Mouse (Mus musculus): ENCODE measurements around the gene Traf3ip1. TPM values are rescaled to one million over a fixed set of nuclear protein-coding genes. Genes with fewer than 3 reads are reported as not detected.

Gene Traf3ip1
- polyA plus RNA-seq, 1 experiment from 2014 or later: 11.5 TPM

- Histone ChIP-seq H3K27ac (no peak overlapping the region), H3K4me3 (no peak overlapping the region), H3K9ac (no peak overlapping the region), H3K9me3 (no peaks in the 10 kb centered on the region), H3K4me1 (peaks cover 16% of the 10 kb centered on the region), H3K36me3 (peaks cover 20% of the 10 kb centered on the region), H3K4me2 (no peak overlapping the region), H3K27me3 (no peaks in the 10 kb centered on the region)
- no peak for ATAC-seq (ENCODE audit: borderline replicate concordance, extremely low read depth, low FRiP score, low TSS enrichment)
- 94% methylated on average over 6 of the region's 6 CpGs for WGBS
Observed at GRCm38 (mm10) chr1:91498579-91498978, 4.1 kb downstream of the Traf3ip1 start.

GRCm38 (mm10) chr1:91504615-91505014, 10.2 kb downstream of the Traf3ip1 start:
- Histone ChIP-seq H3K36me3 (peaks cover 18% of the 10 kb centered on the region), H3K9ac (no peak overlapping the region), H3K9me3 (no peaks in the 10 kb centered on the region), H3K4me3 (no peak overlapping the region), H3K27me3 (no peaks in the 10 kb centered on the region), H3K4me1 (no peaks in the 10 kb centered on the region), H3K4me2 (no peak overlapping the region), H3K27ac (no peak overlapping the region)
- no peak for ATAC-seq (ENCODE audit: borderline replicate concordance, extremely low read depth, low FRiP score, low TSS enrichment)
- WGBS: 55% methylated on average over 3 of the region's 3 CpGs

- H3K27ac ChIP-seq: no peak overlapping the region
- H3K9me3 ChIP-seq: no peaks in the 10 kb centered on the region
- 0 out of 2 replicates have a peak, but pooled peaks cover 4% of the 10 kb centered on the region for H3K36me3 ChIP-seq
- ATAC-seq (ENCODE audit: borderline replicate concordance, extremely low read depth, low FRiP score, low TSS enrichment): no peak
- no peak overlapping the region for H3K9ac ChIP-seq
- no peak overlapping the region for H3K4me3 ChIP-seq
- H3K4me1 ChIP-seq: no peaks in the 10 kb centered on the region
- WGBS: 72% methylated on average over 11 of the region's 11 CpGs
- H3K4me2 ChIP-seq: no peak overlapping the region
- H3K27me3 ChIP-seq: no peaks in the 10 kb centered on the region
Observed at GRCm38 (mm10) chr1:91514916-91515315, 20.5 kb downstream of the Traf3ip1 start.

- no peak for ATAC-seq (ENCODE audit: borderline replicate concordance, extremely low read depth, low FRiP score, low TSS enrichment)
- Histone ChIP-seq H3K9me3 (no peaks in the 10 kb centered on the region), H3K4me1 (no peaks in the 10 kb centered on the region), H3K27me3 (no peaks in the 10 kb centered on the region), H3K4me2 (no peak overlapping the region), H3K9ac (no peak overlapping the region), H3K4me3 (no peak overlapping the region), H3K36me3 (0 out of 2 replicates have a peak, but pooled peaks cover 6% of the 10 kb centered on the region), H3K27ac (0 out of 2 replicates have a peak overlapping the region, but pooled peaks have one; percentile 0)
- WGBS: 74% methylated on average over 6 of the region's 6 CpGs
Observed at GRCm38 (mm10) chr1:91515642-91516041, 21.2 kb downstream of the Traf3ip1 start.

GRCm38 (mm10) chr1:91523759-91524158, 29.3 kb downstream of the Traf3ip1 start:
- H3K9ac ChIP-seq: no peak overlapping the region
- WGBS: 15% methylated on average over 10 of the region's 10 CpGs
- H3K9me3 ChIP-seq: no peaks in the 10 kb centered on the region
- ATAC-seq (ENCODE audit: borderline replicate concordance, extremely low read depth, low FRiP score, low TSS enrichment): no peak
- peaks cover 21% of the 10 kb centered on the region for H3K36me3 ChIP-seq
- no peaks in the 10 kb centered on the region for H3K27me3 ChIP-seq
- H3K4me1 ChIP-seq: no peaks in the 10 kb centered on the region
- H3K4me2 ChIP-seq: no peak overlapping the region
- no peak overlapping the region for H3K27ac ChIP-seq
- H3K4me3 ChIP-seq: no peak overlapping the region

DNA sequence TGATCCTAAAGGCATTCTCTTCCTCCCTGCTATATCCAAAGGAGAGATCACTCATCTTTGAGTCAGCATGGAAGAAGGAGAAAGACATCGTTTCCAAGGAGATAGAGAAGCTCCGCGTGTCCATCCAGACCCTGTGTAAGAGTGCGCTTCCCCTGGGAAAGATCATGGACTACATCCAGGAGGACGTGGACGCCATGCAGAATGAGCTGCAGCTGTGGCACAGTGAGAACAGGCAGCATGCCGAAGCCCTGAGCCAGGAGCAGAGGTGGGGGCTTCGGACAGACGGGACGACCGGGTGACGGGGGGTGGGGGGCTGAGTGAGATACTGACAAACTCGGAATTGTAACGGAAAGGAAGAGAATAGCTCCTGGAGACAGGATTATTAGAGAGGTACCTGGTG, 31.4 kb downstream of the Traf3ip1 start:
- Histone ChIP-seq H3K36me3 (peaks cover 19% of the 10 kb centered on the region), H3K4me2 (no peak overlapping the region), H3K9me3 (no peaks in the 10 kb centered on the region), H3K27ac (no peak overlapping the region), H3K4me1 (no peaks in the 10 kb centered on the region), H3K4me3 (no peak overlapping the region), H3K27me3 (no peaks in the 10 kb centered on the region), H3K9ac (no peak overlapping the region)
- 85% methylated on average over 14 of the region's 14 CpGs for WGBS
- ATAC-seq (ENCODE audit: borderline replicate concordance, extremely low read depth, low FRiP score, low TSS enrichment): no peak

- Histone ChIP-seq H3K4me1 (no peaks in the 10 kb centered on the region), H3K4me3 (no peak overlapping the region), H3K36me3 (peaks cover 19% of the 10 kb centered on the region), H3K9me3 (no peaks in the 10 kb centered on the region), H3K4me2 (no peak overlapping the region), H3K9ac (no peak overlapping the region), H3K27me3 (no peaks in the 10 kb centered on the region), H3K27ac (no peak overlapping the region)
- no peak for ATAC-seq (ENCODE audit: borderline replicate concordance, extremely low read depth, low FRiP score, low TSS enrichment)
- WGBS: 79% methylated on average over 9 of the region's 9 CpGs
Observed at GRCm38 (mm10) chr1:91530166-91530565, 35.7 kb downstream of the Traf3ip1 start.

- no peak overlapping the region for H3K4me2 ChIP-seq
- H3K4me3 ChIP-seq: no peak overlapping the region
- H3K36me3 ChIP-seq: peaks cover 8% of the 10 kb centered on the region; the same call in 1 of the 2 replicates
- H3K9ac ChIP-seq: no peak overlapping the region
- no peaks in the 10 kb centered on the region for H3K9me3 ChIP-seq
- no peak overlapping the region for H3K27ac ChIP-seq
- no peaks in the 10 kb centered on the region for H3K4me1 ChIP-seq
- H3K27me3 ChIP-seq: no peaks in the 10 kb centered on the region
- no peak for ATAC-seq (ENCODE audit: borderline replicate concordance, extremely low read depth, low FRiP score, low TSS enrichment)
- WGBS: 82% methylated on average over 4 of the region's 4 CpGs
Observed at GRCm38 (mm10) chr1:91532243-91532642, 37.8 kb downstream of the Traf3ip1 start.

- H3K27ac ChIP-seq: no peak overlapping the region
- no peak overlapping the region for H3K4me3 ChIP-seq
- H3K9me3 ChIP-seq: no peaks in the 10 kb centered on the region
- H3K27me3 ChIP-seq: peaks cover 3% of the 10 kb centered on the region; the same call in 1 of the 2 replicates
- WGBS: 81% methylated on average over 5 of the region's 5 CpGs
- H3K4me1 ChIP-seq: 0 out of 2 replicates have a peak, but pooled peaks cover 3% of the 10 kb centered on the region
- peaks cover 3% of the 10 kb centered on the region; the same call in 1 of the 2 replicates for H3K36me3 ChIP-seq
- H3K4me2 ChIP-seq: no peak overlapping the region
- no peak for ATAC-seq (ENCODE audit: borderline replicate concordance, extremely low read depth, low FRiP score, low TSS enrichment)
- H3K9ac ChIP-seq: no peak overlapping the region
Observed at GRCm38 (mm10) chr1:91532892-91533291, 38.4 kb downstream of the Traf3ip1 start.

DNA sequence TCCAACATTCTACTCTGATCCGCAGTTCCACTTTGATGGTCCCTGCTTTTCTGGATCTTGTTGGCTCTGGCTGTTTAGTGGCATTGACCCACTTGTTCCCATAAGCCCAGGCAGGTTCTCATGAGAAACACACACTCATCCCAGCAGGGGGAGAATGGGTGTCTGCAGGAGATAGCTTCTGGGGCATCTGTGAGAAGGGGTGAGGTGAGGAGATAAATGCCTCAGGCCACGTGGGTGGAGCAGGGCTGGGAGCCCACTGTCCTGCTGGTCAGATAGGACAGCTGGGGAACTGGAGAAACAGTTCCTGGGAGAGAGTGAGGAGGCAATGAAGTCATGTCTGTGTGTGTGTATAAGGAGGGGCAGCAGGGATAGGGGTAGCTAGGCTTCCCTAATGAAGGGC, 39.0 kb downstream of the Traf3ip1 start:
- H3K9me3 ChIP-seq: no peaks in the 10 kb centered on the region
- no peak overlapping the region for H3K4me3 ChIP-seq
- H3K36me3 ChIP-seq: no peaks in the 10 kb centered on the region
- 51% methylated on average over 2 of the region's 2 CpGs for WGBS
- 0 out of 2 replicates have a peak, but pooled peaks have one; percentile 53 for ATAC-seq (ENCODE audit: borderline replicate concordance, extremely low read depth, low FRiP score, low TSS enrichment)
- H3K9ac ChIP-seq: no peak overlapping the region
- no peak overlapping the region for H3K4me2 ChIP-seq
- 0 out of 2 replicates have a peak, but pooled peaks cover 3% of the 10 kb centered on the region for H3K4me1 ChIP-seq
- H3K27me3 ChIP-seq: peaks cover 6% of the 10 kb centered on the region
- H3K27ac ChIP-seq: no peak overlapping the region

- no peak overlapping the region for H3K27ac ChIP-seq
- H3K4me2 ChIP-seq: no peak overlapping the region
Observed at GRCm38 (mm10) chr1:91533961-91534723, 39.7 kb downstream of the Traf3ip1 start.

DNA sequence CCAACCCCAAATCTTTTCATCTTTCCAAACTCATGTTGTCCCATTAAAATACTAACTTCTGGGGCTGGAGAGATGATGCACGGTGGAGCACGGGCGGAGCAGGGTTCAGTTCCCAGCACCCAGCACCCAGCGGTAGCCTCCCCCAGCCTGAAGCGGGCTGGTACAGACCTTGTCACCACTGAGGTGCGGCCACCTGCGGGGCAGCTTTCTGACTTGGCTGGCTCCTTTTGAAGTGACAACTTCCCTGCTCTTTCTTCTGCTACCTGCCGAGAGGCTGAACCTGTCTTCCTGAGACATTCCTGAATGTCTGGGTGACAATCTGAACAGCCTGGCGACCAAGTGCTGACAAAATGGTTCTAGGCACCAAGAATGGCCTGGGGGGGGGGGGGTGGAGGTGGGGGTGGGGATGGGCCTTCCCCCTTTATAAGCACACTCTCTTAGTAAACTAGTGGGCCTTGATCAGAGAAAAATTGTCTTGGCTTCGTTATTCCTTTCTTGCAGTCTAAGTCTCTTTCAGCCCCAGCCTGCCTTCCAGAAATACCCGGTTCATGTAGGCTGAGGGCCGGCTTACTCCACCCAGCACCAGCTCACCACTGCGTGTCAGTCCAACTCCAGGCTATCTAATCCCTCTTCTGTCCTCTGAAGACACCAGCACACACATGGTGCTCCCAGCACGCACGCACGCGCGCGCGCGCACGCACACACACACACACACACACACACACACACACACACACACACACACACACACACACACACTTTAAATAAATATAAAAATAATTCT, 43.5 kb downstream of the Traf3ip1 start:
- Histone ChIP-seq H3K9me3 (no peaks in the 10 kb centered on the region), H3K36me3 (no peaks in the 10 kb centered on the region), H3K4me3 (no peak overlapping the region), H3K9ac (no peak overlapping the region), H3K4me2 (no peak overlapping the region), H3K27me3 (peaks cover 16% of the 10 kb centered on the region), H3K27ac (peak overlapping the region; percentile 69), H3K4me1 (peaks cover 20% of the 10 kb centered on the region)
- 13% methylated on average over 13 of the region's 22 CpGs for WGBS
- no peak for ATAC-seq (ENCODE audit: borderline replicate concordance, extremely low read depth, low FRiP score, low TSS enrichment)

More at GRCm38 (mm10) chr1:91533961-91534723, 39.7 kb downstream of the Traf3ip1 start:
- H3K27me3 ChIP-seq: peaks cover 13% of the 10 kb centered on the region
- ATAC-seq (ENCODE audit: borderline replicate concordance, extremely low read depth, low FRiP score, low TSS enrichment): no peak
- no peak overlapping the region for H3K4me3 ChIP-seq
- H3K4me1 ChIP-seq: peaks cover 3% of the 10 kb centered on the region; the same call in 1 of the 2 replicates
- no peak overlapping the region for H3K9ac ChIP-seq
- H3K9me3 ChIP-seq: no peaks in the 10 kb centered on the region
- 58% methylated on average over 19 of the region's 19 CpGs for WGBS
- no peaks in the 10 kb centered on the region for H3K36me3 ChIP-seq

All from lung, embryonic 15.5 days (tissue).